Comparison of ENCODE assay signal across 12 mouse cellular contexts in the genomic region with DNA sequence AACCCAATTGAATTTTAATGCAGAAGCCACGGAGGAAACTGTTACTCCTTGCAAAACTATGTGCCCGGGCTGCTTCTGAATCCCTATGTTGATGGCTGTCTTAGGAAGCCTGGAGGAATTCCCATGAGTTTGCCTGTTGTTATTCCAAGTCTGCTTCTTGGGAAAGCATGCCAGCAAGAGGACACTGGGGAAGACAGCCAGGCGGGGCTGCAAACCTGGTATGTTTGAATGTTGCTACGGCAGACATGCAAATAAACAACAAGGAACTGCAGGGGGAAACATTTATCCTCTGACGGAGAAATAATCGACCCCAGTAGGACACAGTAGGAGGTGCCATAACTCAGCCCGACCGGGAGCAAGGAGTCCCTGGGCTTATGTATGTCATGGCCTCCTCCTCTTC.
DNase-seq lines count a peak whose midpoint lies in the region; ATAC-seq lines count a peak whose summit lies in the region.
"Had no signal": no experiment of that assay in that cellular context is flagged by ENCODE, and none has a peak within 500 bp of the region (broad histone marks: within the 10 kb centered on the region; RNA-seq: fewer than 3 reads in every experiment).

No protein-coding gene starts in this region.

- ATAC-seq in heart, embryonic 16.5 days (replicated peaks; ENCODE audit: extremely low read depth, insufficient read depth, low FRiP score): no peak
- ATAC-seq in neural tube, embryonic 13.5 days (ENCODE audit: low read depth): no peak
- ATAC-seq in intestine, embryonic 16.5 days: peak; percentile 26; the same call in 1 of the 2 replicates
- no peak for ATAC-seq in liver, embryonic 12.5 days

- no peaks in the 10 kb centered on the region for H3K27me3 ChIP-seq in heart, embryonic 16.5 days (ENCODE audit: control insufficient read depth, insufficient read depth, low read length)
- no peaks in the 10 kb centered on the region for H3K27me3 ChIP-seq in neural tube, embryonic 13.5 days
- no peaks in the 10 kb centered on the region for H3K27me3 ChIP-seq in intestine, embryonic 16.5 days (replicated peaks; ENCODE audit: control insufficient read depth, insufficient read depth, low read length)
- no peaks in the 10 kb centered on the region for H3K27me3 ChIP-seq in liver, embryonic 12.5 days (replicated peaks)
- H3K27me3 ChIP-seq: neural tube, embryonic 12.5 days had no signal

- DNase-seq in heart, adult 18-20 months: no peak
- no peak for DNase-seq in neural tube, embryonic 10.5 days (ENCODE audit: extremely low spot score, low spot score)
- no peak for DNase-seq in liver
- DNase-seq: heart, adult 2 months; right cerebral cortex, postnatal 14 days; thymus, postnatal 4 days had no signal

- H3K4me1 ChIP-seq in heart, embryonic 16.5 days (ENCODE audit: control insufficient read depth, insufficient read depth, low read length): no peaks in the 10 kb centered on the region; the same call in 1 of the 2 replicates
- H3K4me1 ChIP-seq in neural tube, embryonic 13.5 days (replicated peaks): peaks cover 10% of the 10 kb centered on the region
- no peaks in the 10 kb centered on the region; the same call in 1 of the 2 replicates for H3K4me1 ChIP-seq in intestine, embryonic 16.5 days (ENCODE audit: control insufficient read depth, insufficient read depth, low read length)
- H3K4me1 ChIP-seq in liver, embryonic 12.5 days: no peaks in the 10 kb centered on the region
- H3K4me1 ChIP-seq: neural tube, embryonic 12.5 days had no signal

- no peak overlapping the region for H3K4me3 ChIP-seq in heart, embryonic 16.5 days (ENCODE audit: low read length)
- no peak overlapping the region for H3K4me3 ChIP-seq in neural tube, embryonic 13.5 days
- H3K4me3 ChIP-seq in intestine, embryonic 16.5 days (ENCODE audit: low read length): no peak overlapping the region
- no peak overlapping the region for H3K4me3 ChIP-seq in liver, embryonic 12.5 days
- H3K4me3 ChIP-seq: heart, adult 2 months; layer of hippocampus, adult 2 months; neural tube, embryonic 12.5 days had no signal

- no peaks in the 10 kb centered on the region for H3K36me3 ChIP-seq in heart, embryonic 16.5 days (ENCODE audit: control insufficient read depth, insufficient read depth)
- H3K36me3 ChIP-seq in neural tube, embryonic 13.5 days: no peaks in the 10 kb centered on the region
- no peaks in the 10 kb centered on the region for H3K36me3 ChIP-seq in intestine, embryonic 16.5 days (ENCODE audit: control insufficient read depth, insufficient read depth, low read length)
- H3K36me3 ChIP-seq in liver, embryonic 12.5 days: no peaks in the 10 kb centered on the region
- H3K36me3 ChIP-seq: neural tube, embryonic 12.5 days had no signal

- H3K9ac ChIP-seq in heart, embryonic 16.5 days (ENCODE audit: low read length): no peak overlapping the region
- no peak overlapping the region for H3K9ac ChIP-seq in neural tube, embryonic 13.5 days
- no peak overlapping the region for H3K9ac ChIP-seq in intestine, embryonic 16.5 days (ENCODE audit: low read depth, low read length)
- H3K9ac ChIP-seq in liver, embryonic 12.5 days: no peak overlapping the region
- H3K9ac ChIP-seq: neural tube, embryonic 12.5 days had no signal

- no peak overlapping the region for H3K27ac ChIP-seq in heart, embryonic 16.5 days (ENCODE audit: low read length)
- H3K27ac ChIP-seq in neural tube, embryonic 13.5 days (replicated peaks): no peak overlapping the region
- no peak overlapping the region for H3K27ac ChIP-seq in intestine, embryonic 16.5 days (ENCODE audit: low read length)
- H3K27ac ChIP-seq in liver, embryonic 12.5 days: no peak overlapping the region
- H3K27ac ChIP-seq: heart, adult 2 months; layer of hippocampus, adult 2 months; neural tube, embryonic 12.5 days had no signal

- H3K9me3 ChIP-seq in heart, embryonic 16.5 days (replicated peaks; ENCODE audit: control insufficient read depth, low read length): no peaks in the 10 kb centered on the region
- H3K9me3 ChIP-seq in neural tube, embryonic 13.5 days: no peaks in the 10 kb centered on the region
- no peaks in the 10 kb centered on the region for H3K9me3 ChIP-seq in intestine, embryonic 16.5 days (ENCODE audit: control insufficient read depth, low read length)
- H3K9me3 ChIP-seq in liver, embryonic 12.5 days (replicated peaks): no peaks in the 10 kb centered on the region
- H3K9me3 ChIP-seq: neural tube, embryonic 12.5 days had no signal

- 0 out of 2 replicates have a peak overlapping the region, but pooled peaks have one; percentile 14 for H3K4me2 ChIP-seq in heart, embryonic 16.5 days (ENCODE audit: low read depth, low read length)
- peak overlapping the region; percentile 22; the same call in 1 of the 2 replicates for H3K4me2 ChIP-seq in neural tube, embryonic 13.5 days
- H3K4me2 ChIP-seq in intestine, embryonic 16.5 days (ENCODE audit: low read depth, low read length): no peak overlapping the region
- H3K4me2 ChIP-seq in liver, embryonic 12.5 days: no peak overlapping the region
- H3K4me2 ChIP-seq: neural tube, embryonic 12.5 days had no signal

- WGBS in heart, embryonic 16.5 days: 36% methylated on average over 8 of the region's 8 CpGs
- WGBS in neural tube, embryonic 13.5 days: 23% methylated on average over 8 of the region's 8 CpGs
- 40% methylated on average over 8 of the region's 8 CpGs for WGBS in intestine, embryonic 16.5 days
- 46% methylated on average over 8 of the region's 8 CpGs for WGBS in liver, embryonic 12.5 days (ENCODE audit: insufficient replicate concordance)

Comparison
In these comparisons a context has a peak if more than half of its experiments do, and no peak if none do; other contexts are left out.
1. H3K4me2 ChIP-seq: peak in heart, embryonic 16.5 days (single experiment) and neural tube, embryonic 13.5 days (single experiment); none in intestine, embryonic 16.5 days (single experiment) and liver, embryonic 12.5 days (single experiment).